Mouse (Mus musculus): ENCODE measurements around the gene Olfr156. TPM values are rescaled to one million over a fixed set of nuclear protein-coding genes. Genes with fewer than 3 reads are reported as not detected.
"Not testable (repeated sequence)": the region's sequence is repeated elsewhere in the genome, so short reads cannot be mapped to it uniquely, and the experiment has no call there.

The Olfr156 gene
- polyA plus RNA-seq, 1 experiment, result not detected

DNA sequence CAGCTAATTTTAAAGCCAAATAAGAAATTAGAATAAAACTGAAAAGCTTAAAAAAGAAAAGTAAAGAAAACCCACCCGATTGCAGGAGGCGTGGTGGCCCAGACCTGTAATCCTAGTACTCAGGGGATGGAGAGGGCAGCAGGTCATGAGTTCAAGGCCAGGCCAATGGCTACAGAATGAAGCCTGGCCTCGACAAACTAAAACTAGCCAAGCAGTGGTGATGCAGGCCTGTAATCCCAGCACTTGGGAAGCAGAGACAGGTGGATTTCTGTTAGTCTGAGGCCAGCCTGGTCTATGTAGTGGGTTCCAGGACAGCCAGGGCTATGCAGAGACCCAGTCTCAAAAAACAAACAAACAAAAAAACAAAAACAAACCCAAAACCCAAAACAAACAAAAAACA is 14.6 kb upstream of the Olfr156 start:
- WGBS, result 68% methylated on average over 3 of the region's 3 CpGs
- no peak overlapping the region for H3K27ac ChIP-seq (ENCODE audit: control insufficient read depth, insufficient read depth, low read depth, low read length, poor library complexity)
- no peak overlapping the region for H3K4me3 ChIP-seq (replicated peaks; ENCODE audit: control insufficient read depth, low read depth, low read length)
- no peaks in the 10 kb centered on the region for H3K4me1 ChIP-seq (ENCODE audit: control insufficient read depth, insufficient read depth, low read length)
- TF ChIP-seq POLR2A (IDR thresholded peaks at IDR 0.05; ENCODE audit: borderline replicate concordance, control insufficient read depth, low read depth, low read length) (no peak), CTCF (IDR thresholded peaks at IDR 0.05; ENCODE audit: control insufficient read depth, insufficient read depth, low read length) (no peak)

DNA sequence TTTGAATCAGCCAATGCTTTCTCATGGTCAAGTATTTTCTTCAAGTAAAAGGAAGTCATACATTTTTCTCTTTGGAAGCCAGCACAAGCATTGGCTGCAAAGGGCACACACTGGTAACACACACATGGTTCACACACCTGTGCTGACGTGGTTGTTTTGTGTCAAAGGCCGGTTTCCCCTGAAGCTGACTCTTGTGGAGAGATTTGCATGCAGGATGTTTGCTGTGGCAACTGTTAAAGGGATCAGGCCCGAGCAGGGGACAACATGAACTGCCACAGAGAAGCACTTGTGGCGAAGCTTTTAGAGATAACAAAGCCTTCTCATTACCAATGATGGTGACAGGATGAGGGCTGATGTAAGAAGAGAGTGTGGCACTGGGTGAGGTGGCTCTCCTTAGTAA is 11.1 kb upstream of the Olfr156 start:
- no peaks in the 10 kb centered on the region for H3K4me1 ChIP-seq (ENCODE audit: control insufficient read depth, insufficient read depth, low read length)
- H3K27ac ChIP-seq (ENCODE audit: control insufficient read depth, insufficient read depth, low read depth, low read length, poor library complexity), result no peak overlapping the region
- H3K4me3 ChIP-seq (replicated peaks; ENCODE audit: control insufficient read depth, low read depth, low read length), result no peak overlapping the region
- no peak for TF ChIP-seq CTCF (IDR thresholded peaks at IDR 0.05; ENCODE audit: control insufficient read depth, insufficient read depth, low read length)
- no peak for TF ChIP-seq POLR2A (IDR thresholded peaks at IDR 0.05; ENCODE audit: borderline replicate concordance, control insufficient read depth, low read depth, low read length)
- WGBS, result 39% methylated on average over 4 of the region's 4 CpGs

DNA sequence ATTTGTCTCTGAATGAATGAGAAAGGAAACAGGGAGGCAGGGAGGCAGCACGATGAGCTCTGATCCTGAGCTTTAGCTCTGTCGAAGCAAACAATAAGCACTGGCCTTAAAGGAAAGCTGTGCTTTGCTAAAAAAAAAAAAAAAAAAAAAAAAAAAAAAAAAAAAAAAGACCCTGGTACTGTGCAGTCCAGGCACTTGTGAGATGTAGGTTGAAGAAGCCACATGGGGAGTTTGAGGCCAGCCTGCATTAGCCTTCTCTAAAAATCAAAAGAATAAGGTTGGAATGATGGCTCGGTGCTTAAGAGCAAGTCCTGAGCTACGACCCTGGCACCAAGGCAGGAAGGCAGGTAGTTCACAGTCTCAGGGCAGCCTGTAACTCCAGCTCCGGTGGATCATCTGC is 10.1 kb upstream of the Olfr156 start:
- WGBS, result 62% methylated on average over 5 of the region's 5 CpGs
- H3K27ac ChIP-seq (ENCODE audit: control insufficient read depth, insufficient read depth, low read depth, low read length, poor library complexity), result no peak overlapping the region
- no peak for TF ChIP-seq POLR2A (IDR thresholded peaks at IDR 0.05; ENCODE audit: borderline replicate concordance, control insufficient read depth, low read depth, low read length)
- no peak for TF ChIP-seq CTCF (IDR thresholded peaks at IDR 0.05; ENCODE audit: control insufficient read depth, insufficient read depth, low read length)
- H3K4me1 ChIP-seq (ENCODE audit: control insufficient read depth, insufficient read depth, low read length), result no peaks in the 10 kb centered on the region
- no peak overlapping the region for H3K4me3 ChIP-seq (replicated peaks; ENCODE audit: control insufficient read depth, low read depth, low read length)

DNA sequence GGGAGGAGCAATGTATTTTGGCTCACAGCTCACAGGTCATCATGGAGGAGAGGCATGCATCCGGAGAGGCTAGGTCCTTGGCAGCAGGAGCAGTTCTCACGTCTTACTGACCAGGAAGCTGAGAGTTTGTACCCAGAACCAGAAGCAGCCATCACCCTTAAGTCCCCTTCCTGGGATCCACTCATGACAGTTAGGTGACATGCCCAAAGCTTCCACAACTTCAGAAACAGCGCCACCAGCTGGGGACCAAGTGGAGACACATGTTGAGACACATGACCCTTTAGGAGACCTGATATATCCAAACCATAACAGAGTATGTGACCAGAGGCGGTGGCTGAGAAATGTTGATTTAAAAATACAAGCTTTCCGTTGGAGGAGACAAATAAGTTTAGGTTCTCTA is 8.3 kb upstream of the Olfr156 start:
- H3K4me3 ChIP-seq (replicated peaks; ENCODE audit: control insufficient read depth, low read depth, low read length), result no peak overlapping the region
- WGBS, result 66% methylated on average over 5 of the region's 5 CpGs

DNA sequence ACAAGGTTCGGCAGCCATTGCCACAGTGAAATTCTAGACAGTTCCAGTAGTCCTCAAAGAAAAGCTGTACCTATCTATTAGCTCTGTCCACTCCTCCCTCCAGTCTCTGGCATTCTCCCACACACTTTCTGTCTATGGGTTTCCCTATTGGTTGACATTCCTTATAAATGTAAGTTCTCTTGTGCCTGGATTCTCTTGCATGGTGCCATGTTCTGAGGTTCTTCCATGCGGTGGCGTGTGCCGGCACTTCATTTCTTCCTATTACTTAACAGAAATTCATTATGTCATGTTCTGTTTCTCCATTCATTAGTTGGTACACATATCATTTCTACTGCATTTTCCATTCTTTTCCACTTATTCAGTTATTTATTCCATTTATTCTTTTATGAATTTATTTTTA is 5.1 kb upstream of the Olfr156 start:
- no peak overlapping the region for H3K4me3 ChIP-seq (replicated peaks; ENCODE audit: control insufficient read depth, low read depth, low read length)
- WGBS, result 85% methylated on average over 4 of the region's 4 CpGs
- TF ChIP-seq POLR2A (IDR thresholded peaks at IDR 0.05; ENCODE audit: borderline replicate concordance, control insufficient read depth, low read depth, low read length) (no peak), CTCF (IDR thresholded peaks at IDR 0.05; ENCODE audit: control insufficient read depth, insufficient read depth, low read length) (no peak)
- H3K4me1 ChIP-seq (ENCODE audit: control insufficient read depth, insufficient read depth, low read length), result no peaks in the 10 kb centered on the region
- no peak overlapping the region for H3K27ac ChIP-seq (ENCODE audit: control insufficient read depth, insufficient read depth, low read depth, low read length, poor library complexity)

More for the DNA sequence above, 8.3 kb upstream of the Olfr156 start:
- TF ChIP-seq CTCF (IDR thresholded peaks at IDR 0.05; ENCODE audit: control insufficient read depth, insufficient read depth, low read length) (no peak), POLR2A (IDR thresholded peaks at IDR 0.05; ENCODE audit: borderline replicate concordance, control insufficient read depth, low read depth, low read length) (no peak)
- H3K27ac ChIP-seq (ENCODE audit: control insufficient read depth, insufficient read depth, low read depth, low read length, poor library complexity), result no peak overlapping the region
- no peaks in the 10 kb centered on the region for H3K4me1 ChIP-seq (ENCODE audit: control insufficient read depth, insufficient read depth, low read length)

DNA sequence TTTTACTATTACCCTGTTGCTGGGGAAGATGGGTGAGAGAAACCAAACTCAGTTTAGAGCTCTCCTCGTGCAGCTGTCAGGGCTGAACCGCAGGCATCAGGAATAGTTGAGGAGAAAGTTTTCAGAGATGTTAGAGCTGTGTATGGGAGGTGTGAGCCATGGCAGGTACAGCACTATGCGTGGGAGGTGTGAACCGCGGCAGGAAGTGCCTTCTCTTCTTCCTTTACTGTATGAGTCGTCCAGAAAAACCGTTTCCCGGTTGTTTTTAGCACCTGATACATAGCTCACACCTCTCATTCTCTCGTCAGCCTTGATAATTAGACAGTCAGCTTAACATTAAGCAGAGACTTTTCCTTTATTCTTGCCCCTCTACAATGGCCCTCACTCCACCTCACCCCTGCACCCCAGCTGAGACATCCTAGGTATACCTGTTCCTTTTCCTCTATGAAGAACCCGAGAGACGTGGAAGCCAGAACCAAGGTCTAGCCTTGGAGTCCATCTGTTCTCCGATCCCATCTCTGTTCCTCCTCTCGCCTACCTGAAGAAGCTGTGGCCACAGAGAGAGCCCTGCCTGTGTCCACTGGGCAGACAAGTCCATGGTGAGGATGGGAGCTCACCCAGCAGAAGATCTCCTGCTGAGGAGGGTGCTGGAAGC is 672 bp downstream of the Olfr156 start:
- Histone ChIP-seq H3K4me1 (ENCODE audit: control insufficient read depth, insufficient read depth, low read length) (no peaks in the 10 kb centered on the region), H3K27ac (ENCODE audit: control insufficient read depth, insufficient read depth, low read depth, low read length, poor library complexity) (no peak overlapping the region), H3K4me3 (replicated peaks; ENCODE audit: control insufficient read depth, low read depth, low read length) (no peak overlapping the region)
- TF ChIP-seq POLR2A (IDR thresholded peaks at IDR 0.05; ENCODE audit: borderline replicate concordance, control insufficient read depth, low read depth, low read length), result no peak
- TF ChIP-seq CTCF (IDR thresholded peaks at IDR 0.05; ENCODE audit: control insufficient read depth, insufficient read depth, low read length), result no peak
- WGBS, result 61% methylated on average over 13 of the region's 13 CpGs

DNA sequence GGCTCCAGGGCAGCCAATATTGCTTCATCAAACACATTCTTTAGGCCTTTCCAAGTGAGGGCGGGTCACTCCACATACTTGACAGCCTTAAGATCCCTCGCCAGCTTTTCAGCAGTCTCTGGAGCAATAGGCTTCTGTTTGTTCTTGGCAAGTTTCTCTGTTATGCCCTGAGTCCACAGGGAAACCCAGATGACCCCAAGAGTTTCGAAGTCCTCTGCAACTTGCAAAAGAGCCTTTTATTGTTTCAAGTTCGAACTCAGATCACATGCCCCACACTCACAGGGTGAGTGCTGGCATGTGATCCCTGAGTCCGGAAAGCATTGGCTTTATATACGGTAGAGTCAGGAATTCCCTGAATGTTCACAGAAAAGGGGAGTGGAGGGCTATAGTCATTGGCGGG is 24.8 kb downstream of the Olfr156 start:
- WGBS, result 71% methylated on average over 7 of the region's 7 CpGs
- TF ChIP-seq CTCF (IDR thresholded peaks at IDR 0.05; ENCODE audit: control insufficient read depth, insufficient read depth, low read length), result no peak
- no peak for TF ChIP-seq POLR2A (IDR thresholded peaks at IDR 0.05; ENCODE audit: borderline replicate concordance, control insufficient read depth, low read depth, low read length)
- no peak overlapping the region for H3K4me3 ChIP-seq (replicated peaks; ENCODE audit: control insufficient read depth, low read depth, low read length)
- H3K27ac ChIP-seq (ENCODE audit: control insufficient read depth, insufficient read depth, low read depth, low read length, poor library complexity), result no peak overlapping the region
- H3K4me1 ChIP-seq (ENCODE audit: control insufficient read depth, insufficient read depth, low read length), result no peaks in the 10 kb centered on the region

DNA sequence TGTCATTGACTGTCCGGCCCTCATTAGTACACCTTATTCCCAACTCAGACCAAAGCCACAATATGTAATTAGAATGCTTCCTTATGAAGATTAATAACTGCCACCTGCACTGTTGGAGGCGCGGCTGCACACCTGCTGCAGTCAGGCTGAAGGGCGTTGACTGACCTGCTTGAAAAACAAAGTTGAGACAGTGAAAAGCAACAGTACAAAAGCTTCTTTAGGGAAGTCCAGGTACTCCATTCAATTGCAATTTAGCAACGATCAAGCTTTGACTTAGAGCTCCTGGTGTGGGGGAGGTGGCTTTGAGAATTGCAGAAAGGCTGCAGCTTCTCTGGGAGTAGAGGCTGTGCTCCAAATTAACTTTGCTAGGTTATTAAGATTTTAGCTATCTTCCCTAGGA is 27.9 kb downstream of the Olfr156 start:
- 78% methylated on average over 5 of the region's 5 CpGs for WGBS

DNA sequence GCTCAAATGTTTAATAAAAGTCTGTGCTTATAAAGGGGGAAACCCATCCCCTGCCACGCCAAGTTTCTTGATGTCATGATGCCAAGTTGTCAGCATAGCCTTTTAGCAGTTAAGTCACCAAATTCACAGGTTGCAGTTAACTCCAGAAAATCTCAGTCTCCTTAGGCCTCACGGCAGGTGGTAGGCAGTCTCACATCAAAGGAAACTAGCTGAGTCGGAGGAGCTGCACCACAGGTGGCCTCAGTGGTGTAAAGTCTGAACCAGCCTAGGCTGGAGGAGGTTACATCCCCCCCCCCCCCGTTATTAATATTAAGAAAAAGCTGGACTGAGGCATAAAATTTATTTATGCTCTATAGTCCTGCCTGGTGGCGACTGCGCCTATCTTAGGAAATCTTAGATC is 28.4 kb downstream of the Olfr156 start:
- no peak for TF ChIP-seq POLR2A (IDR thresholded peaks at IDR 0.05; ENCODE audit: borderline replicate concordance, control insufficient read depth, low read depth, low read length)
- TF ChIP-seq CTCF (IDR thresholded peaks at IDR 0.05; ENCODE audit: control insufficient read depth, insufficient read depth, low read length), result no peak
- Histone ChIP-seq H3K4me1 (ENCODE audit: control insufficient read depth, insufficient read depth, low read length) (no peaks in the 10 kb centered on the region), H3K27ac (ENCODE audit: control insufficient read depth, insufficient read depth, low read depth, low read length, poor library complexity) (no peak overlapping the region), H3K4me3 (replicated peaks; ENCODE audit: control insufficient read depth, low read depth, low read length) (no peak overlapping the region)
- WGBS, result 73% methylated on average over 6 of the region's 6 CpGs

More for the DNA sequence above, 27.9 kb downstream of the Olfr156 start:
- not testable (repeated sequence) for H3K27ac ChIP-seq (ENCODE audit: control insufficient read depth, insufficient read depth, low read depth, low read length, poor library complexity); H3K4me3 ChIP-seq (replicated peaks; ENCODE audit: control insufficient read depth, low read depth, low read length); H3K4me1 ChIP-seq (ENCODE audit: control insufficient read depth, insufficient read depth, low read length)
